Mouse (Mus musculus) thymus, adult 2 months (tissue): ENCODE results near the gene Lta.

Experiments used
- CTCF ChIP-seq: fragments of 200-500 bp; IDR thresholded peaks from 2 replicates; pipeline ENCODE4 v1.5.1; 2012; ENCODE audit warnings: mild to moderate bottlenecking, control low read depth, low read length, moderate library complexity, borderline replicate concordance; ENCODE audit not compliant: control insufficient read depth, poor library complexity, insufficient read depth; ENCODE audit errors: extremely low read depth
- POLR2A ChIP-seq: fragments of 200-500 bp; IDR thresholded peaks from 2 replicates; pipeline ENCODE4 v1.6.1; 2012; ENCODE audit warnings: mild to moderate bottlenecking, low read length, control low read depth, moderate library complexity; ENCODE audit not compliant: control insufficient read depth, poor library complexity, insufficient read depth; ENCODE audit errors: extremely low read depth

DNA sequence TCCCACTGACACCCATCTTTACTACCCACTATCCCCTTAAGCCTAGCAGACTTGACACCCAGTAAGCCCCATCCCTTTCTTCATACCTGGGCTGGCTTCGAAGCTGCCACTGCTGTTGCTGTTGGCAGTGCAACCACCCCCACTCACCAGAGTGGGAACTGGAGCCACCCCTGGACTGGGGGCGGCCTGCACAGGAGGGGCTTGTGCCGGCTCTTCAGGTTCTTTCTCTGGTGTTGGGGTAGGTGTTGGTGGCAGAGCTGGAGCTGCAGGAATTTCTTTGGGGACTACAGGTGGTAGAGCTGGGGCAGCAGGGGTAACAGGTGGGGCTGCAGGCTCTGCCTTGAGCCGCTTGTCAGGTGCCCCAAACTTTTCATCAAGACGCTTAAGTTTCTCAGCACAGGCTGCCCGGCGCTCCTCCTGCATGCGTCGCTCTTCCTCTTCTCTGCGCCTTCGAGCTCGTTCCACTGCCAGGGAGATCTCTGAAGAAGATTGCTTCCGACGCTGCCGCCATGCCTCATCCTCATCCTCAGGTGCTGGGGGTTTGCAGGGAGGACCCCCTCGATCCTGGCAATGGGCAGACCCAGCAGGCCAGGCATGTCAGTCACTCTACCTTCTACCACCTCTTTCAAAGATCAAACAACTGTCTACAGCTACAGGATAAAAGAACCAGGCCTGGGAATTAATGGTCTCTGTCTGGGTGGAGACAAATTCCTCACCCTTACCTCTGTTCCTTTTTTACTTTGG lies 46.1 kb downstream of the Lta start:
- TF ChIP-seq CTCF (no peak), POLR2A (no peak)
